Mouse (Mus musculus): ENCODE results near the gene Ndufs5. TPM values are rescaled to one million over a fixed set of nuclear protein-coding genes. Genes with fewer than 3 reads are reported as not detected.

Ndufs5 gene
- total RNA-seq, 2 experiments from 2014 or later = 184 to 187 TPM

- DNase-seq (ENCODE audit: low spot score in 2 of 2) = peak; percentile 69 to 70
- intact Hi-C loops (cut with DNase I) = loop anchor here (10.0 kb wide), 1 partner anchor 359 kb away; no protein-coding TSS in a partner anchor
Observed at GRCm38 (mm10) chr4:123664021-123664950, 53.7 kb downstream of the Ndufs5 start.

GRCm38 (mm10) chr4:123663688-123663965 is 54.4 kb downstream of the Ndufs5 start:
- no peak for DNase-seq (ENCODE audit: low spot score in 2 of 2)
- intact Hi-C loops (cut with DNase I) = loop anchor here (10.0 kb wide), 1 partner anchor 359 kb away; no protein-coding TSS in a partner anchor

DNA sequence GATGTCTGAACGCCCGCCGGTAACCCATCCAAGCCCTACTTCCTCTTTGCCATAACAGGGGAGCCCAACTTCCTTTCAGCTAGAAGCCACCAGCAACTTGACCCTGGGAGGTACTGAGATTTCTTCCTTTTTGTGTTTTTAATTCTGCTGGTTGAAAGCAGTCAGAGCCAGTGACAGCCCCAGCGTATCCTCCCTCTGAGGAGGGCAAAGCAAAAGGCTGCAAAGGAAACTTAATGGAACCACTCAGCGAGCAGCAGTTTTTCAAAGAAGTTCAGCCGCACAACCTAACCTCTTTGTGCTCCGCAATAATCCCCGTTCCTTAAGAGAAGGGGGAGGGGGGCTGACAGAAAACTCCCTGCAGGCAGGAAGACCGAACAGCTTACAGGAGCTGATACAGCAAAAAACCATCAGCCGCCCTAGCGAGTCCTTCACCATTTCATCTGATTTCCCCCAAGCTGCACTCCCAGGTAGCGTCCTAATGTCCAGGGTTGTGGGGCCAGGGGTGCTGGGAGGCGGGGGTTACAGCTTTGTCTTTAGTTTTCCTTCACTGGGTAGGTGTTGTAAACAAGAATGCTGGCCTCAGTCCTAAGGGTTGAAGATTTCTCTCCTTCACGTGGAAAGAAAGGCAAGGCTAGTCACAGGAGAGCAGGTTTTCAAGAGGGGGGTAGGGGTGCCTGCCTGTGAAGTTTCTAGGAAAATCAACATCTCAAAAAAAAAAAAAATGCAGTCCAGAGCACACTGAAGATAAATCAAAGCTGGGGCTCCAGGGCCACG is 54.9 kb downstream of the Ndufs5 start:
- intact Hi-C loops (cut with DNase I) = loop anchor here (10.0 kb wide), 1 partner anchor 358 kb away; no protein-coding TSS in a partner anchor
- DNase-seq (ENCODE audit: low spot score in 2 of 2) = no peak

Other genes with a start within 250 kb of the Ndufs5 start
- gene Macf1, start 33.8 kb downstream of the Ndufs5 start, total RNA-seq (2021) = 100 to 1,000 TPM; 202 to 222 TPM
- 10 to 100 TPM; 63.4 to 65.5 TPM for gene Akirin1, start 32.1 kb upstream of the Ndufs5 start, total RNA-seq (2021)
- 1 to 10 TPM; 1.3 to 1.4 TPM for gene Rhbdl2, start 69.7 kb upstream of the Ndufs5 start, total RNA-seq (2021)
- gene 4933427I04Rik, start 141.5 kb upstream of the Ndufs5 start, total RNA-seq (2021) = not detected
- 10 to 100 TPM; 11.2 to 13.3 TPM for gene Mycbp, start 186.6 kb upstream of the Ndufs5 start, total RNA-seq (2021)
- 10 to 100 TPM; 58.4 to 63.8 TPM for gene Rragc, start 199.2 kb upstream of the Ndufs5 start, total RNA-seq (2021)
- not detected for gene 4930535I16Rik, start 199.8 kb upstream of the Ndufs5 start, total RNA-seq (2021)

All from left cerebral cortex, postnatal 25 days (tissue).